ENCODE assay signal across 8 mouse cellular contexts in genomic region chr15:8568645-8569528, GRCm38 (mm10). TPM values are rescaled to one million over a fixed set of nuclear protein-coding genes. Genes with fewer than 3 reads are reported as not detected.
DNase-seq lines count a peak whose midpoint lies in the region; ATAC-seq and TF ChIP-seq lines count a peak whose summit lies in the region.

No protein-coding gene starts in this region.

- no peaks in the 10 kb centered on the region for H3K27me3 ChIP-seq in cerebellum, adult 2 months (ENCODE audit: control insufficient read depth, insufficient read depth, low read length)
- H3K27me3 ChIP-seq in hindbrain, embryonic 10.5 days (ENCODE audit: insufficient read depth, poor library complexity, severe bottlenecking) = peaks cover 21% of the 10 kb centered on the region
- H3K27me3 ChIP-seq in lung, embryonic 16.5 days (ENCODE audit: control insufficient read depth, insufficient read depth, low read depth, low read length) = no peaks in the 10 kb centered on the region
- no peaks in the 10 kb centered on the region for H3K27me3 ChIP-seq in thymus, adult 2 months (ENCODE audit: control insufficient read depth, insufficient read depth, low read length)

- H3K4me1 ChIP-seq in cerebellum, adult 2 months (ENCODE audit: control insufficient read depth, insufficient read depth, low read length) = no peaks in the 10 kb centered on the region
- peaks cover 16% of the 10 kb centered on the region for H3K4me1 ChIP-seq in hindbrain, embryonic 10.5 days (replicated peaks)
- 0 out of 2 replicates have a peak, but pooled peaks cover 5% of the 10 kb centered on the region for H3K4me1 ChIP-seq in lung, embryonic 16.5 days (replicated peaks; ENCODE audit: control insufficient read depth, insufficient read depth, low read length)
- peaks cover 26% of the 10 kb centered on the region for H3K4me1 ChIP-seq in thymus, adult 2 months (replicated peaks; ENCODE audit: control insufficient read depth, insufficient read depth, low read length)

- DNase-seq in MEL-GATA-1-ER (ENCODE audit: extremely low read depth, low read depth) = peak; percentile 30
- DNase-seq in cerebellum, adult 2 months = peak; percentile 87 to 89
- DNase-seq in frontal cortex, adult 2 months (ENCODE audit: extremely low spot score in 1 of 2, low spot score in 1 of 2) = peak; percentile 77 to 85
- peak; percentile 78 for DNase-seq in hindbrain, embryonic 10.5 days (ENCODE audit: low spot score)
- DNase-seq in layer of hippocampus, adult 9-11 months = peak; percentile 91
- DNase-seq in ovary, adult 18-20 months (ENCODE audit: low spot score) = peak; percentile 82
- DNase-seq in thymus, adult 2 months = peak; percentile 97

- under 1% methylated on average over 61 of the region's 61 CpGs for WGBS in cerebellum, adult 2 months
- under 1% methylated on average over 61 of the region's 61 CpGs for WGBS in hindbrain, embryonic 10.5 days
- under 1% methylated on average over 60 of the region's 61 CpGs for WGBS in lung, embryonic 16.5 days
- WGBS in thymus, adult 2 months = under 1% methylated on average over 61 of the region's 61 CpGs

- peak; percentile 45; the same call in 1 of the 2 replicates for TF ChIP-seq POLR2A in cerebellum, adult 2 months (IDR thresholded peaks at IDR 0.05; ENCODE audit: borderline replicate concordance, insufficient read depth, low read length)
- peak; percentile 97 for TF ChIP-seq POLR2A in thymus, adult 2 months (IDR thresholded peaks at IDR 0.05; ENCODE audit: control insufficient read depth, extremely low read depth, insufficient read depth, low read length, poor library complexity)

- no peak for TF ChIP-seq CTCF in cerebellum, adult 2 months (IDR thresholded peaks at IDR 0.05; ENCODE audit: borderline replicate concordance, insufficient read depth, low read depth, low read length)
- TF ChIP-seq CTCF in thymus, adult 2 months (IDR thresholded peaks at IDR 0.05; ENCODE audit: borderline replicate concordance, control insufficient read depth, extremely low read depth, insufficient read depth, low read length, poor library complexity) = 0 out of 2 replicates have a peak, but pooled peaks have one; percentile 16

- peak overlapping the region; percentile 70 for H3K9ac ChIP-seq in lung, embryonic 16.5 days (ENCODE audit: low read length)

- peak overlapping the region; percentile 90 for H3K4me2 ChIP-seq in lung, embryonic 16.5 days (ENCODE audit: low read depth, low read length)

- H3K9me3 ChIP-seq in hindbrain, embryonic 10.5 days = no peaks in the 10 kb centered on the region
- H3K9me3 ChIP-seq in lung, embryonic 16.5 days (ENCODE audit: control insufficient read depth, low read length) = no peaks in the 10 kb centered on the region

- H3K36me3 ChIP-seq in hindbrain, embryonic 10.5 days = no peaks in the 10 kb centered on the region
- no peaks in the 10 kb centered on the region for H3K36me3 ChIP-seq in lung, embryonic 16.5 days (ENCODE audit: control insufficient read depth, insufficient read depth, low read length)
- no peaks in the 10 kb centered on the region for H3K36me3 ChIP-seq in thymus, adult 2 months (ENCODE audit: control insufficient read depth, insufficient read depth, low read length)

- peak overlapping the region; percentile 72 for H3K4me3 ChIP-seq in cerebellum, adult 2 months (replicated peaks; ENCODE audit: insufficient read depth, low read depth, low read length)
- H3K4me3 ChIP-seq in hindbrain, embryonic 10.5 days = peak overlapping the region; percentile 66
- peak overlapping the region; percentile 71 for H3K4me3 ChIP-seq in lung, embryonic 16.5 days (ENCODE audit: low read length)
- H3K4me3 ChIP-seq in thymus, adult 2 months (ENCODE audit: control insufficient read depth, insufficient read depth, low read length) = peak overlapping the region; percentile 56

- peak; percentile 89 for ATAC-seq in lung, embryonic 16.5 days (ENCODE audit: low read depth)

- no peak overlapping the region; the same call in 1 of the 2 replicates for H3K27ac ChIP-seq in cerebellum, adult 2 months (ENCODE audit: insufficient read depth, low read length)
- H3K27ac ChIP-seq in hindbrain, embryonic 10.5 days = peak overlapping the region; percentile 74
- peak overlapping the region; percentile 94 for H3K27ac ChIP-seq in lung, embryonic 16.5 days (ENCODE audit: low read length)
- peak overlapping the region; percentile 98 for H3K27ac ChIP-seq in thymus, adult 2 months (ENCODE audit: control insufficient read depth, insufficient read depth, low read length)

RNA-seq across cellular contexts. Expression of gene Gm2310, which starts 49.1 kb away (rescaled TPM):
- polyA plus RNA-seq in cerebellum, adult 2 months (2012; rRNA removed) = not detected in 2 replicates
- polyA plus RNA-seq in frontal cortex, adult 2 months (2012; rRNA removed) = not detected in 2 replicates
- not detected in 2 replicates for polyA plus RNA-seq in hindbrain, embryonic 10.5 days (2016; fragmentation: Nextera tagmentation; extraction: Ambion mirVana)
- polyA plus RNA-seq in lung, embryonic 16.5 days (2015; fragmentation: Nextera tagmentation; extraction: Ambion mirVana) = not detected in 2 replicates
- 0.19 TPM in 1 of 2 replicates, not detected in the other for polyA plus RNA-seq in thymus, adult 2 months (2012; rRNA removed)

Comparison
In these comparisons a context has a peak if more than half of its experiments do, and no peak if none do; other contexts are left out.
1. DNase-seq: peak in every context shown above with its lines; median percentile 97 in thymus, adult 2 months; 91 in layer of hippocampus, adult 9-11 months; 88 in cerebellum, adult 2 months; 82 in ovary, adult 18-20 months; 81 in frontal cortex, adult 2 months; 78 in hindbrain, embryonic 10.5 days; 30 in MEL-GATA-1-ER.